Mouse (Mus musculus): ENCODE measurements around the gene Gm28539.
"Not testable (repeated sequence)": the region's sequence is repeated elsewhere in the genome, so short reads cannot be mapped to it uniquely, and the experiment has no call there.

The Gm28539 gene

DNA sequence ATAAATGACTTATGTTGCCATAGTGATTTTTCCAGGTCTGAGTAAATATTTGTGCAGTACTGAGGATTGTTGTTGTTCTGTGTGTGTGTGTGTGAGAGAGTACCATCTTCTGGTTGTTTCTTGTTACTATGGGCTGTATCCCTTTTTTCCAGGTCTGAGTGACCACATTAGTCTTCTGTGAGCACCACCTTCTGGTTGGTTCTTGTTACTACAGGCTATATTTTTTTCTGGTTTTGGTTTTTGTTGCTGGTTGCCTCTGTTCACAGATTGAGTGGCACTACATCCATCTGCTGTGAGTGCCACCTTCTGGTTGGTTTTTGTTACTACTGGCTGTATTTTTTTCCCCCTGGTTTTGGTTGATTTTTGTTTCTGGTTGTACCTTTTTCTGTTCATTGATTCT, 22.2 kb downstream of the Gm28539 start:
- DNase-seq: peak; percentile 12

DNA sequence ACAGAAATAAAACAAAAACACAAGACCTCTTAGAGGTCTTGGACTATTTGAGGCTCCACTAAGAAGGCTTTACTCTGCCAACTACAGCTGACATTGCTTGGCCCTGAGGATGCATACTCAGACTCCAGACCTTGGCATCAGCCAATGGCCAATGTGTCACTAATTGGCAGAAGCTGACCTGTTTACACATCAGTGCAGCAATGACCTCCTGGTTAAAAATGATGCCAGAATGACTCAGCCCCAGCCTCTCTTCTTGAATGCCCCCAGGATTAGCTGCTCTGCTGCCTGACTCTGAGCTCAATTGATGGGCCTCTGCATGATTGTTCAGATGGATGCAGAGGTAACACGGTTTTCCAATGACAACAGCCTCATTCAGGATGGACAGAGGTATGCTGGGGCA, 23.8 kb downstream of the Gm28539 start:
- peak; percentile 7 for DNase-seq

DNA sequence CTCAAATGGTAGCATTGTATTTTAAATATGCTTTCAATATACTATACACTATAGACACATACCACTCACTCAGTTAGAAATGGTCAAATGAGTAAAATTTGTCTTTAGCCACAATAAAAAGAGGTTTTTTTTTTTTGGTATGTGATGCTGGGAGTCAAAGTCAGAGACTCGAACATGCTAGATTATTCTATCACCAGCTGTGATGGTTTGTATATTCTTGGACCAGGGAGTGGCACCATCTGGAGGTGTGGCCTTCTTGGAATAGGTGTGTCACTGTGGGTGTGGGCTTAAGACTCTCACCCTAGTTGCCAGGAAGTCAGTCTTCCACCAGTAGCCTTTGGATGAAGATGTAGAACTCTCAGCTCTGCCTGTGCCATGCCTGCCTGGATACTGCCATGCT, 34.1 kb downstream of the Gm28539 start:
- DNase-seq: not testable (repeated sequence)

DNA sequence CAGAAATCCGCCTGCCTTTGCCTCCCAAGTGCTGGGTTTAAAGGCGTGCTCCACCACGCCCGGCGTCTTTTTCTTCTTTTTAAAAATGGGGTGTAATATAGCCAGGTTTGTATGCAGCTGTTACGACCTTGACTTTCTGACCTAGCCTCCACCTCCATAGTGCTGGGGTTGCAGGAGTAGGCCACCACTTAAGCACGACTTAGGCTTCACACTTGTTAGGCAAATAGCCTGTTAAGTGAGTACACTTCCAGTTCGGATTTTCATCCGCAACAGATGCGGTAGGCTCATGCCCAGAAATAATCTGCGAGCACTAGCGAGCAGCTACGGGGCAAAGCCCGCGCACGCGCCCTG, 39.7 kb downstream of the Gm28539 start:
- DNase-seq: no peak

DNA sequence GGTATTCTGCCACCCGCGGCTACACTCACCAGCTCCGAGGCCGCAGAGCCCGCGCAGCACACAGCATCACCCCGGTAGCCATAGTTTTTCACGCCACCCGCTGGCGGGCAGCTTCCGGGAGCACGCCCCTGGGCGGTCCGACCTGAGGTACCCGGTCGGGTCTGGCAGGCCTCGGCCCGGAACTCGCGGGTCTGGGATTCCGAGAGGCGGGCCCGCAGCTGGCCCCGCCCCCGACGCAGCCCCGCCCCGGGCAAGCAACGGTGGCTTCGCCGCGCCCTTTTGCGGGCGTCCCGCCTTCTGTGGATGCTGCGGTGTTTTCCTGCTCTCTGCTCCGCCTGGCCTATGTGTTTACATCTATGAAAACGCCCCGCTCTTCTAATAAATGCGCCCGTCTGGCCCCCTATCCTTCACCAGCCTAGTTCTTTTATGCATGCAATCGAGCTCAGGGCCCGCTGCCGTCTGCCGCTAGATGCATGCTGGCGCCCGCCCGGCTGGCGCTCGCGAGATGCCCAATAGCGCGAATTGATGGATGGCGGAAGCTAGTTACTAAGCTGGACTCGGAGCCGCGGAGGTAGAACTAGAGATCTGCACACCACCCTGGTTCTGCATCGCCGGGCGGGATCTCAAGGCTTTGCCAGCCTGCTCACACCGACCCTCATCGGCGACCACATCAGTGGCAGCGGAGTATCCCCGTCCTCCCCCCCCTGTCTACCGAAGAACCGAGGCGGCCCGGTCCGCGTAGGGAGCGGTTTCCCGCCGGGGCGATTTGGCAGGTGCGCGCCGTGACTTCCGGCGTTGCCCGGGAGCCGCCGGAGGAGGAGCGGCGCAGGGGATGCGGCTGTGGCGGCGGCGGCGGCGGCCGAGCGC, 40.3 kb downstream of the Gm28539 start, which contains the start of the genes Mrpl40 and Hira:
Gene Mrpl40, minus strand, starts transcription at position 421 of the 867 bp plus-strand sequence.
Gene Hira, plus strand, starts transcription at position 596 of the 867 bp plus-strand sequence.
- DNase-seq: peak; percentile 95

DNA sequence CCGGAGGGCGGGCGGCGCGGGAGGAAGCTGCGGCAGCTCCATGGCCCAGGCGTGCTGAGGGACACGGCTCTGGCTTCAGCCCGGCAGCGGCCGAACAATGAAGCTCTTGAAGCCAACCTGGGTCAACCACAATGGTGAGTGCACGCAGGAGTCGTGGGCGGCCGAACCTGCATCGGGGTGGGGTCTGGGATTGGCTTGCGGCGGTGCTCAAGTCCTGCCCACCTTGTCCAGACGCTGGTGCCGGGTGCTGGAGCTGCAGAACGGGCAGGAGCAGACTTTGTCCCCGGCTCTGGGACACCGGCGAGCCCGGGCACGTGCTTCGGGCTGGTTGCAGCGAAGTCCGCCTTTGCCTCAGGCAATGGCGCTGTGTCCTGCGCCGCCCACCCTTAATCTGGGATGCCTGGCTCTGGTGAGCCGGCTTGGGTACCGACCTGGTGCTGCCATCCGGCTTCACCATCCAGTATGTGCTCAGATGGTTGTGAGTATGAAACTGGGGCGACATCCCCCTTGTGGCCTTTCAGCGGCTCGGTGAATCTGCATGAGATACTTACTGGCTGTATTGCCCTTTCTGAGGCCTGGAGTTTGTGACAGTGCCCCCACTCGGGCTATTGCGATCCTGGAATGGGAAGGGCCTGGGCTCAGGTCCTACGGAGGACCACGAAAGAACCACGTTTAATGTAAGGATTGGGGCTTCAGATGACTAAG, 41.2 kb downstream of the Gm28539 start:
- DNase-seq: peak; percentile 32

DNA sequence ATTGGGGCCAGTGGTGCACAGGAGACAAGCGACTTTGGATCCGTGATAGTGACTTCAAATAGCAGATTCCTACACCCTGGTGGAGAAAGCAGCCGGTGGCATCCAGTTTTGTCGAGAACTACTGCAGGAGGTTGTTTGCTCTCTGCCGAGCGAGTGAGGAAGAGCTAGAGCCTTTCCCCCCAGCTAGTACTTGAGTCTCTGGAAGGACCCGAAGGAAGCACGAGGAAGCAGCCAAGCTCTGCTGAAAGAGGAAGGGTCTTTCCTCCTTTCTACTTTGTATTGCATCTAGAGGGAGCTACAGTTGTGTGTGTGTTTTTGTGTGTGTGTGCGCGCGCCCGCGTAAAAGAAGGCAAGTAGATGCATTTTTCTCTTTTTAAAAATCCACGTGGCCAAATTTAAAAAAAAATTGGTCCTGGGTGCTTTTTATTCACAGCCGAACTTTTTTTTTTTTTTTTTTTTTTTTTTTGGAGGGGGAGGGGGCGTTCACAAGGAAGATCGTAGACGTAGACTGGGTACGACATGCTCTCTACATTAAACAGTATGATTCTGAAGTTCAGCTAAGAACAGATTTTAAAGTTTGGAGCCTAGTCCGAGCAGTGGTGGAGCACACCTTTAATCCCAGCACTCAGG, 41.8 kb downstream of the Gm28539 start:
- no peak for DNase-seq

DNA sequence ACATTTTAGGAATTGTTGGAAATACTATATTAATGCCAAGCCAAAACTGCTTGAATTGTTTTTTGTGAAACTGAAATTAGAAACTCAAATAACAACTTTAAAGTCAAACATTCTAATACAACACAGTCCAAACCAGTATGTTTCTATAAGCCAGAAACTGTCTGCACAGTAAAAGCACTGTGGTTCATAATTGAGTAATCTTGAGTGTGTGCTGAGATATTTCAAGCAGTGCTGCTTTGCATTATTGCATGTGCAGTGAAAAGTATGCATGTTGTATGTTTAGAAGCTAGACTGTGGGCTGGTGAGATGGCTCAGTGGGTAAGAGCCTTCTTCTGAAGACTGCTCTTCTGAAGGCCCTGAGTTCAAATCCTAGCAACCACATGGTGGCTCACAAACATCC, 47.7 kb downstream of the Gm28539 start:
- no peak for DNase-seq

DNA sequence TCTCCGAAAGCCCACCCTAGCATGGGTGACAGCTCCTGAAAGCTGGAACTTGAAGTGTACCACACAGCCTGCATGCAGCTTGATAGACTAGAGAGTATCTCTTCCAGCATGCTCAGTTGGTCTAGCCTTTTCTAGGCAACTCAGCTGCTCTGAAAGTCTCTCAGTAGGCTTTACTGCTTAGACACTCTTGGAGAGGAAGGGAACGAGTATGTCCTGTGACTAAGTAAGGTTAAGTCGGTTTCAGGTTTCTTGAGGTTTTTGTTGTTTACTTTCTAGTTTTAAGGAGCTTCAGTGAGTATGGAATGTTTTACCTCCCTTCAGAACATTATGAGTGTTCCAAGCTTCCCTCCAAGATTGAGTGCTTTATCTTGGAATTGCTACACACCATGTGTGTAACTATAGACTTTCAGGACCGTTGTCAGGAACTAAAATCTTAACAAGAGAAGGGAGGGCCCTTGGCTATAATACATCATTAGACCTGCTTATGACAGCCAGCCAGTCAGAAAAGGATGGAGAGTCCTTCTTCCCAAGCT, 57.5 kb downstream of the Gm28539 start:
- no peak for DNase-seq

DNA sequence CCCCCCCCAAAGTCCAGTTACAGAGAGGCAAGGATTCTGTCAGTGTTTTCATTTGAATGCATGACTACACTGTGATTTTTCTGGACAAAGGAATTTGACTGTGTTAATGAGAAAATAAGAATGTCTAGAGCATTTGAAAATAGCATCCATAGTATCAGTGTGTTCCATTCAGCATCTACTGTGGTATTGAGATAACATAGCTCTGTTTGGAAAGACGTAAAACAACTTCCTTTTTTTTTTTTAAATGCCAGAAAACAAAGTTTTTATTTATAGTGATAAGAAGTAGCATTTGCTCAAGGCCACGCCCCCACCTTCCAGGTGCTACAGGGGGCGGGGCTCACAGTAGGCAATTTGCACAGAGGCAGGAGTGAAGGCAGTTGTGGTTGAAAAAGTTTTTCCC, 58.9 kb downstream of the Gm28539 start:
- DNase-seq: no peak

DNA sequence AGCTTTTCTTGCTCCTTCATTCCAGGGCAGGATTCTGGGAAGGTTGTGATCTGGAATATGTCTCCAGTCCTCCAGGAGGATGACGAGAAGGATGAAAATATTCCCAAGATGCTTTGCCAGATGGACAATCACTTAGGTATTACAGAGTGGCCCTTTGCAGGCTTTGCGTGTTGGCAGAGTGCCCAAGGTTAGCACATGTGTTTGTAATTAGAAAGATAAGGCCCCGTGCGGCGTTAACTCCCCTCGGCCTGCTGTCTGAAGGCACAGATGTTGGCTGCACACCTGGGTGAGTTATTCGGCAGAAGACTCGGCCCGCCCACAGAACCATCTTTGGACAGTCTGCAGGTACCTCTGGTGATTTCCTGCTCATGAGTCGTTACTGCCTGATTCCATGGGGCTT, 60.0 kb downstream of the Gm28539 start:
- DNase-seq: no peak

DNA sequence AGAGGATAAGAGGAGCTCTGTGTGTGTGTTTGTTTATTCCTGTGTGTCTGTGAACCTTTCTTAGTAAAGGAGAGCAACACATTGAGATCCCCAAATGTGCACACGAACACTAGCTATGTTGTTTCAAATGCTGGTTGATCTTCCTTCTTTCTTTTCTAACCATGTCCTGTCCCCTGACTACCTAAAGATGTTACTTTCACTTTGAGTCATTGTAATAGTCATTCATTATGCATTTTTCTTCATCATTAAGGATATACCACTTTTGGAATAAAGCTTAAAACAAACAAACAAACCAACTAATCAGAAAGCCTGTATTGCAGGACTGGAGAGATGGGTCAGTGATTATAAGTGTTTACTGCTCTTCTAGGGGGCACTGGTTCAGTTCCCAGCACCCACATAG, 69.3 kb downstream of the Gm28539 start:
- DNase-seq: no peak

DNA sequence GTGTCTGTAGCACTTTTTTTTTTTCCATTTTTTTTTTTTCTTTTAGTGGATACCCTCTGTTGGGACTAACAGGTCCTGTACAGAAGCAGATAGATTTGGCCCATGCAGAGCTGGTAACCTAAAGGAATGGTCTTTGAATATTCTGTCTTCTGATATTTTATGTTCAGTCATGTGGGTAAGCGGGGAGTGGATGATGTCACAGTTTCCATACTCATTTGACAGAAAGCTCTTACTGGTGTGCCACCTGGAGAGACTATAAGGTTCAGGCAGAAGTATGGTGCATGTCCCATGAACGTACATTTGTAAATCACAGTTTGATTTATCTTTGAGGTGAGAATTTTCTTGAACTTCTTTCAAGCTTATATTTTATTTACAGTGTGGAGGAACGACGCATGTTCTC, 79.7 kb downstream of the Gm28539 start:
- no peak for DNase-seq

DNA sequence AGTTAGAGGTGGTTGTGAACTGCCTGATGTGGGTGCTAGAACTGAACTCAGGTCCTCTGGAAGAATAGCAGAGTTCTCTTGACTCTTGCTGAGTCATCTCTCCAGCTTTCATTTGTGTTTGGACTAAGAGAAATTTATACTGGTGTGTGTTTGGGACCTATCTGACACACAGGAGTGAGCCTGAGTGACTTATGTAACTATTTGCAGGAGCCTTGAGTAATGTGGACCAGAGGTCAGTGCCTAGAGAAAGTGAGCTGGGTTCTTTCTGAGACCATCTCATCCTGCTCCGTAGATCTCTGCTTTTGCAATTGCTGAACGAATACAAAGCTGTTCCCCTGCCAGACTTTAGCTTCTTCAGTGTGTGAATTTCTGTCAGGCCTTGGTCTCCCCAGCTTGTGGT, 85.4 kb downstream of the Gm28539 start:
- no peak for DNase-seq

DNA sequence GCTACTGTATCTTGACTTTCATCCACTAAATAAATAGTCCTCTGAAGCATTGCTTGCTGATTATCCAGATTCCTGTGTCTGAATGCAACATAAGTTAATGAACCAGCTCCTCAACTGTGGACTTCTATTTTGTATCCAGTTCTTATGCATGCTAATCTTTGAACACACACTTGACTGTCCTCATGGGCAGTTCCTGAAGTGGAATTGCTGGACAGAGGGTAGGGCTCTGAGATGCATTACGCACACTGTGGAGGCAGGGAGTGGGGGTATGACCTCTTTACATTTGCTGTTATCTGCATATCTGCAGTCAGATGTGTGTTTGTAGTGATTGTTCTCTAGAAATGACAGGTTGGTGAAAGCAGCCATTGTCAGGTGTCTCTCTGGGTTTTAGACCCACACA, 91.6 kb downstream of the Gm28539 start:
- no peak for DNase-seq

DNA sequence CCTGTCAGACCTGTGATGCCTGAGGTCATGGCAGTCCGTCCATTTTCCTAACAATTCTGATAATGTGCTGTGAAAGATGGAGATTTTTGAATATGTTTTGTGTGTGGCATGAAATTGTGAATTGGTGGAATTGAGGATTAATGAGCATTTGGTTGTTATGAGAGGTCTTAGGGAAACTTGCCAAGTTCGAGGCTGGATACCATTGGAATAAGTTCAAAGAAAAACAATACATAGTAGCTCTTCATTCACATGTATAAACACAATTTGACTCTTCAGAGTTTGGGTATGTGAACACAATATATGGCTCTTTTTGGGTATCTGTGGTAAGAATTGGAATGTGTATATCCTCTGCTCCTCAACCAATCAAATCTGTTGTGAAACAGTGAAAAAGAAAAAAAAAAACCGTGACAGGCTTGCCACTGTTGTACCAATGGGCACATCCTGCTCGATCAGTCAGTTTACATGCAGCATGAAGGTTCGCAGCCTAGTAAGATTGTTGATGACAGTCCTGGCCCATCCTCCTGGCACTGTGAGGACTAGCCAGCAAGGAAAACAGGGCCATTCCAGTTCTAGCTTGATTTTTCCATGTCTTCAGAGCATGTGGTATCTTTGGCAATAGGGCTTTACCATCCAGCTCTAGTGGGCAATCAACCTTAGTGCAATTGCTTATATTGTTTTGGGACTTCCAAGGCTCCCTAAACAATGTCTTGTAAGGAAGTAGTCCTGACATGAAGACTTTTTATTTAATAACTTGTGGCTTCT, 102.1 kb downstream of the Gm28539 start:
- no peak for DNase-seq

DNA sequence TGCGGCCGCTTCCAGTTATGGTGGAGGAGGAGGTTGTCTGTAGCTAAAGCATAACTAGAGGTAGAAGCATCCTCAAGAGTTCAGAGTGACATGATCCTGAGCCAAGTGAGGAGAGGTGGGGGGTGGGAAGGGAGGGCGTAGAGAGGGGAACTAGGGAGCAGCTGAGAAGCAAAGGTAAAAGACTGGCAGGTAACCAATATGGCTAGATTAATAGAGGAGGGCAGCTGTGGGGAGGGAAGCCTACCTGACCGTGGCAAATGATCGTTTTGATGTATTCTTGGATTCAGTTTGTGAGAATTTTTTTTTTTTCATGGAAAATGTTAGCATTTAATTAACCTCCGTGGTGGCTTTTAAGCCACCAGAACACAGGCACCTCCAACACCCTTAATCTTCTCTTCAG, 107.5 kb downstream of the Gm28539 start:
- DNase-seq: no peak

DNA sequence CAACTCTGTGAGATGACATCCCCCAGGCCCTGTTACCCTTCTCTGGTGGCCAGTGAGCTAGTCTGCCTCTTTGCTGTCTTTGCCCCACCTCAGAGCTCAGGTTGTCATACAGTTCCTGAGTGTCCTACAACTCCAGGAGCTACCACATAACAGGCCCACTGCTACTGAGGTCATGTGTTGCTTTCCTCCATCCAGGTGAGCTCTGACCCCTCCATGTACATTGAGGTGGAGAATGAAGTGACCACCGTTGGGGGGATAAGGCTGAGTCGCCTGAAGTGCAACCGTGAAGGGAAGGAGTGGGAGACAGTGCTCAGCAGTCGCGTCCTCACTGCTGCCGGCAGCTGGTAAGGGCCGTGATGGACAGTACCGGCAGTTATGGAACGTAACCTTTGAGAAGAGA, 112.6 kb downstream of the Gm28539 start:
- DNase-seq: no peak

DNA sequence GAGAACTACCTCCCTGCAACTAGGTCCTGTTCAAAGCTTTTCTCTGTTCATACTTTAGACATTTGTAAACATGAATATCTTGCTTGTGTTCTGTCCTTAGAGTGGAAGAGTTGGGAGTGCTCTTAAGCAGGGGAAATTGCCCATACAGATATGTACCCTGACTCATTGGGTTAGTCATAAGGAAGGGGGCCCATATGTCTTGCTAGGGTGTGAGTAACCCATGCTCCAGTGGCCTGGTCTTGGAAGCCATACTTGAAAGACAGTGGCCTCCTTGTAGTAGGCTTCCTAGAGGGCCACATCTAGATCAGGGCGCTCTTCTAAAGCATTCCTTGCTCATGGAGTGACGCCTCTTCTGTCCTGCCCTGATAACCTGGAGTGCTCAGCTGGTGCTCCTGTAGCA, 114.0 kb downstream of the Gm28539 start:
- no peak for DNase-seq

DNA sequence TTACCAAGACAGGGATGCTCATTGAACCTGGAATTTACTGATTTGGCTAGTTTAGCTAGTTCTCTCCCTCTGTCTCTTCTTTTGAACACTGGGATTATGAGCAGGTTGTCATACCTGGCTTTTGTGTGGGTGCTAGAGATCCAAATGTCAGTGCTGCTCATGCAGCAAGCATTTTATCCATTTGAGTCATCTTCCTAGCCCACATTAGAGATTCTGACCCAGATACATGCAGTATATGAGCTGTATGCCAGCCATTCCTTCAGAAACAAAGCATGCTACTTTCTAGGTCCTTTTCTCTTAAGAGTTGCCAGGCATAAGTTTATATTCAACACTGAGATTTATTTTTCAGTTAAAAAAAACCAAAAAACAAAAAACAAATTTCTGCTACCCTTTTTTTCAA, 116.4 kb downstream of the Gm28539 start:
- DNase-seq: no peak

DNA sequence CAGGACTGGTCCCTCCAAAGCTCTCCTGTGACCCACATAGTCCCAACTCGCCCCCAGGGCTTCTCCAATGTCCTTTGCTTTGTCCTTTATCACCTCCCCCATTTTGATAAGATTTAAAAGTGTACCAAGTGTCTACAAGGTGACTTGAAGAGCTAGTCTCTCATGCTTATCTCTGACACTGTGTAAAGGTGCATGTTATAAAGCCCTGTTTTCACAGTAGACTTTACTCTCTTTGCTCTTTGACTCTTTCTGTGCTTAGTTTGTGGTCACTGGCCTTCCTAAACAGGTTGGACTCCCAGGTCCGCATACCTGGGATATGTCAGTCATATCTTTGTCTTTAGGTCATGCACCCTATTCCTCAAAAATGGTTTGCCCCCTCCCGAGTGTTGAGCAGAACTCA, 118.7 kb downstream of the Gm28539 start:
- no peak for DNase-seq

DNA sequence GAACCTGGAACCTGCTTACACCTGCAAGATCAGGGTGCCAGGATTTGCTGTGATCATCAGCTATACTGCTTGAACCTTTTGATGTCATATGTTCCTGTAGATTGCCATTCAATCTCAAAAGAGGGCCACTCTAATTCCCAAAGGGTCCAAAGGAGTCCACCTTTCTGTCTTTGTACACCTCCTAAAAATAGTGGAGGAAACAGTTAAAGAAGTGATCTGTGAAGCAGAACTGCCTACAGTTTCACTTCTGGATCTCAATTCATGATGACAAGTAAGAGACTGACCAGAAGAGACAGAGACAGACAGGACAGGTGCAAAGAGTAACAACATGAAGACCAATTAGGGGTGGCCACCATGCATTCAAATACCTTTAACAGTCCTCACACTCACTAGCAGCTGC, 127.1 kb downstream of the Gm28539 start:
- DNase-seq: no peak

All from lung, postnatal 14 days (tissue).